Mouse (Mus musculus) lung, embryonic 16.5 days (tissue): ENCODE results near the gene Plagl2. TPM values are rescaled to one million over a fixed set of nuclear protein-coding genes. Genes with fewer than 3 reads are reported as not detected.

Experiments used
- ATAC-seq: fragments of 200-750 bp; cut with Nextera tagmentation; 2 replicates; pipeline ENCODE4 v1.8.0; 2017; ENCODE audit warnings: low read depth, mild to moderate bottlenecking, moderate library complexity
- H3K27ac ChIP-seq: fragments of 300-500 bp; sonication (generic); 2 replicates; pipeline ENCODE4 v1.5.1; 2014; ENCODE audit warnings: mild to moderate bottlenecking, control low read depth, low read length
- H3K27me3 ChIP-seq: fragments of 300-500 bp; sonication (generic); 2 replicates; pipeline ENCODE4 v1.6.1; 2014; ENCODE audit warnings: low read depth, low read length, mixed read lengths; ENCODE audit not compliant: control insufficient read depth, insufficient read depth
- H3K36me3 ChIP-seq: fragments of 300-500 bp; sonication (generic); 2 replicates; pipeline ENCODE4 v1.6.1; 2014; ENCODE audit warnings: low read length; ENCODE audit not compliant: control insufficient read depth, insufficient read depth
- H3K4me1 ChIP-seq: fragments of 300-500 bp; sonication (generic); replicated peaks from 2 replicates; pipeline ENCODE4 v1.6.1; 2014; ENCODE audit warnings: low read length, mixed read lengths; ENCODE audit not compliant: control insufficient read depth, insufficient read depth
- H3K4me2 ChIP-seq: fragments of 300-500 bp; sonication (generic); 2 replicates; pipeline ENCODE4 v1.6.1; 2014; ENCODE audit warnings: low read depth, low read length, control low read depth
- H3K4me3 ChIP-seq: fragments of 300-500 bp; sonication (generic); 2 replicates; pipeline ENCODE4 v1.5.1; 2014; ENCODE audit warnings: mild to moderate bottlenecking, low read length, control low read depth
- H3K9ac ChIP-seq: fragments of 300-500 bp; sonication (generic); 2 replicates; pipeline ENCODE4 v1.6.1; 2014; ENCODE audit warnings: low read length, control low read depth
- H3K9me3 ChIP-seq: fragments of 300-500 bp; sonication (generic); 2 replicates; pipeline ENCODE4 v1.6.1; 2016; ENCODE audit warnings: low read length; ENCODE audit not compliant: control insufficient read depth
- WGBS: fragments of 180-500 bp; shearing (Covaris S2); extraction: QIAGEN DNeasy Blood & Tissue Kit; methylation state at CpG from one replicate; pipeline ENCODE4 v1.1.7; 2014; 5-methylcytosine and 5-hydroxymethylcytosine counted together
- polyA plus RNA-seq: library from polyadenylated mRNA; unstranded; fragments of >200 nt; fragmentation: Nextera tagmentation; extraction: Ambion mirVana; gene quantifications from 2 replicates; pipeline ENCODE4 v1.2.1, GENCODE M21; 2015

Plagl2 gene
- polyA plus RNA-seq, 1 experiment from 2014 or later = 17.1 TPM

DNA sequence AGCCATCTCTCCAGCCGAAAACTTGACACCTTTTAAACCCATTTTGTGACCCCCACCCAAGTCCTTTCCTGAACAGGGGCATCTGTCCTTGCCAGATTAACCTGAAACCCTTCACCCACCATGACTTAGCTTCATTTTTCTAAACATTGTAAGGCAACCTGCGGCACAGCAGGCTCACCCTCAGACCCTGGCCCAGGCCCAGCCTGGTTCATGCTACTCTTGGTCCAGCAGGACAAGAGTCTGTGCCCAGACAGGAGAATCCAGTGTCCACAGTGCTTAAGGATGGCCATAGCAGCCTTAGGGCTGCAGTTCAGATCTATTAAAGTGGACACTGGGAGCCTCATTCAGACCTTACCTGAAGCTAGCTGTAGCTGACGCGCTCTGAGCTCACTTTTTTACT is 27.9 kb downstream of the Plagl2 start:
- no peak overlapping the region for H3K27ac ChIP-seq
- 79% methylated on average over 4 of the region's 4 CpGs for WGBS
- ATAC-seq = no peak
- H3K36me3 ChIP-seq = peaks cover 7% of the 10 kb centered on the region
- no peak overlapping the region for H3K9ac ChIP-seq
- no peaks in the 10 kb centered on the region for H3K9me3 ChIP-seq
- H3K4me1 ChIP-seq = no peaks in the 10 kb centered on the region
- no peak overlapping the region for H3K4me3 ChIP-seq
- no peak overlapping the region for H3K4me2 ChIP-seq
- no peaks in the 10 kb centered on the region for H3K27me3 ChIP-seq

GRCm38 (mm10) chr2:153211451-153211850 is 29.8 kb downstream of the Plagl2 start:
- WGBS = 85% methylated on average over 5 of the region's 5 CpGs
- Histone ChIP-seq H3K36me3 (peaks cover 16% of the 10 kb centered on the region), H3K4me1 (no peaks in the 10 kb centered on the region), H3K27ac (no peak overlapping the region), H3K9me3 (no peaks in the 10 kb centered on the region), H3K4me3 (no peak overlapping the region), H3K27me3 (no peaks in the 10 kb centered on the region), H3K4me2 (no peak overlapping the region), H3K9ac (no peak overlapping the region)
- no peak for ATAC-seq

- no peak overlapping the region for H3K4me3 ChIP-seq
- 82% methylated on average over 5 of the region's 5 CpGs for WGBS
- H3K27ac ChIP-seq = no peak overlapping the region
- peaks cover 19% of the 10 kb centered on the region for H3K36me3 ChIP-seq
- no peak overlapping the region for H3K9ac ChIP-seq
- no peaks in the 10 kb centered on the region for H3K9me3 ChIP-seq
- no peaks in the 10 kb centered on the region for H3K27me3 ChIP-seq
- no peak for ATAC-seq
- no peak overlapping the region for H3K4me2 ChIP-seq
- no peaks in the 10 kb centered on the region for H3K4me1 ChIP-seq
These were observed 31.9 kb downstream of the Plagl2 start for GRCm38 (mm10) chr2:153209286-153209685.

DNA sequence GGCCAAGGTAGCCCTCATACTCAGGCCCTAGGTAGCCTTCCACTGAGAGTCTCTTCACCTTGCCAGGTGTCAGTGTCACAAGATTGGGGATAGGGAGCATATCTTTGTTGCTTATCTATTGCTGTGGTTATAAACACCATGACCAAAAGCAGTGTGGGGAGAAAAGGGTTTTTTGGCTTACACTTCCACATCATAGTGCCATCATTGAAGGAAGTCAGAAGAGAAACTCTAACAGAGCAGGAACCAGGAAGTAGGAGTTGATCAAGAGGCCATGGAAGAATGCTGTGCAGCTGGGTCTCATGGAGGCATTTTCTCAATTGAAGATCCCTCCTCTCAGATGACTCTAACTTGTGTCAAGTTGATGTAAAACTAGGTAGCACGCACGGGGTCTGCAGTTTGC is 33.1 kb downstream of the Plagl2 start:
- Histone ChIP-seq H3K4me2 (no peak overlapping the region), H3K9me3 (no peaks in the 10 kb centered on the region), H3K27me3 (no peaks in the 10 kb centered on the region), H3K9ac (no peak overlapping the region), H3K27ac (no peak overlapping the region), H3K36me3 (peaks cover 22% of the 10 kb centered on the region), H3K4me3 (no peak overlapping the region), H3K4me1 (no peaks in the 10 kb centered on the region)
- ATAC-seq = no peak
- 94% methylated on average over 2 of the region's 2 CpGs for WGBS

- peaks cover 35% of the 10 kb centered on the region for H3K36me3 ChIP-seq
These were observed 38.5 kb downstream of the Plagl2 start for GRCm38 (mm10) chr2:153202766-153203165.

GRCm38 (mm10) chr2:153199114-153199513 is 42.1 kb downstream of the Plagl2 start:
- no peak overlapping the region for H3K9ac ChIP-seq
- no peak overlapping the region for H3K4me2 ChIP-seq
- no peak overlapping the region for H3K27ac ChIP-seq
- H3K4me1 ChIP-seq = no peaks in the 10 kb centered on the region
- WGBS = 83% methylated on average over 2 of the region's 2 CpGs
- no peak overlapping the region for H3K4me3 ChIP-seq
- H3K27me3 ChIP-seq = no peaks in the 10 kb centered on the region
- ATAC-seq = no peak
- H3K9me3 ChIP-seq = no peaks in the 10 kb centered on the region
- H3K36me3 ChIP-seq = peaks cover 43% of the 10 kb centered on the region

More at GRCm38 (mm10) chr2:153202766-153203165, 38.5 kb downstream of the Plagl2 start:
- Histone ChIP-seq H3K9me3 (no peaks in the 10 kb centered on the region), H3K4me3 (no peak overlapping the region), H3K4me2 (no peak overlapping the region), H3K27me3 (no peaks in the 10 kb centered on the region), H3K27ac (no peak overlapping the region), H3K4me1 (no peaks in the 10 kb centered on the region), H3K9ac (no peak overlapping the region)
- WGBS = 80% methylated on average over 1 of the region's 1 CpGs
- no peak for ATAC-seq

DNA sequence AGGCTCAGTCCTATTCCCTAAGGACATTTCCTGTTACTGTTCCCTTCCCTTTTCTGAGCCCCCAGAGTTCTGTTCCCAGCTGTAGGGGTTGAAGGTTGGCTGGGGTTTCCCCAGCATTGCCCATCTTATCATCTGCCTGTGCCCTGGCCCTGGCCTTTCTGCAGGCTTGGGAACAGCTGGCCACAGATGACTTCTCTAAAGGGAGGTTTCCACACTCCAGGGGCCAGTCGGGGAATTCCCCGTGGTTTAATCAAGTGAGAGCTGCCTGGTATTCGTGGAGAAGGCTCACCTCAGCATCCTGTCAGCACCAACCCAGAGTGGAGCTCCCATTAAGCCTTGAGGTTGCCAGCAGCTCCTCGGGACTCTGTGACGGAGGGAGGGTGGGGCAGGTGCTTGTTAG is 42.7 kb downstream of the Plagl2 start:
- no peak overlapping the region for H3K4me3 ChIP-seq
- H3K27me3 ChIP-seq = no peaks in the 10 kb centered on the region
- no peak overlapping the region for H3K9ac ChIP-seq
- no peaks in the 10 kb centered on the region for H3K4me1 ChIP-seq
- ATAC-seq = no peak
- 70% methylated on average over 5 of the region's 5 CpGs for WGBS
- H3K9me3 ChIP-seq = no peaks in the 10 kb centered on the region
- H3K36me3 ChIP-seq = peaks cover 40% of the 10 kb centered on the region
- H3K27ac ChIP-seq = no peak overlapping the region
- H3K4me2 ChIP-seq = no peak overlapping the region

- H3K27me3 ChIP-seq = no peaks in the 10 kb centered on the region
- H3K4me1 ChIP-seq = no peaks in the 10 kb centered on the region
- ATAC-seq = no peak
- no peak overlapping the region for H3K4me2 ChIP-seq
- WGBS = 98% methylated on average over 3 of the region's 3 CpGs
- H3K4me3 ChIP-seq = no peak overlapping the region
- no peak overlapping the region for H3K27ac ChIP-seq
- no peaks in the 10 kb centered on the region for H3K9me3 ChIP-seq
- H3K9ac ChIP-seq = no peak overlapping the region
- H3K36me3 ChIP-seq = peaks cover 37% of the 10 kb centered on the region
These were observed 47.0 kb downstream of the Plagl2 start for GRCm38 (mm10) chr2:153194255-153194654.

- H3K27ac ChIP-seq = no peak overlapping the region
- WGBS = 77% methylated on average over 2 of the region's 2 CpGs
- no peak for ATAC-seq
- no peaks in the 10 kb centered on the region for H3K4me1 ChIP-seq
- peaks cover 44% of the 10 kb centered on the region for H3K36me3 ChIP-seq
- no peak overlapping the region for H3K9ac ChIP-seq
- H3K27me3 ChIP-seq = no peaks in the 10 kb centered on the region
- H3K9me3 ChIP-seq = no peaks in the 10 kb centered on the region
- H3K4me2 ChIP-seq = no peak overlapping the region
- H3K4me3 ChIP-seq = no peak overlapping the region
These were observed 50.0 kb downstream of the Plagl2 start for GRCm38 (mm10) chr2:153191242-153191641.

GRCm38 (mm10) chr2:153187848-153188247 is 53.4 kb downstream of the Plagl2 start:
- H3K4me3 ChIP-seq = no peak overlapping the region
- no peaks in the 10 kb centered on the region for H3K9me3 ChIP-seq
- no peak overlapping the region for H3K27ac ChIP-seq
- no peak for ATAC-seq
- H3K4me2 ChIP-seq = no peak overlapping the region
- H3K4me1 ChIP-seq = no peaks in the 10 kb centered on the region
- peaks cover 42% of the 10 kb centered on the region for H3K36me3 ChIP-seq
- 78% methylated on average over 2 of the region's 2 CpGs for WGBS
- no peak overlapping the region for H3K9ac ChIP-seq
- no peaks in the 10 kb centered on the region for H3K27me3 ChIP-seq
